Mouse (Mus musculus) heart, postnatal 0 days (tissue): ENCODE results near the gene Six5.

ENCODE experiments used
- CTCF ChIP-seq: IDR thresholded peaks from 2 replicates; pipeline ENCODE4 v1.5.1; 2016; ENCODE audit warnings: antibody characterized with exemption, control low read depth, low read depth
- EP300 ChIP-seq: IDR thresholded peaks from 2 replicates; pipeline ENCODE4 v1.6.1; 2016; ENCODE audit warnings: antibody characterized with exemption, low read depth

DNA sequence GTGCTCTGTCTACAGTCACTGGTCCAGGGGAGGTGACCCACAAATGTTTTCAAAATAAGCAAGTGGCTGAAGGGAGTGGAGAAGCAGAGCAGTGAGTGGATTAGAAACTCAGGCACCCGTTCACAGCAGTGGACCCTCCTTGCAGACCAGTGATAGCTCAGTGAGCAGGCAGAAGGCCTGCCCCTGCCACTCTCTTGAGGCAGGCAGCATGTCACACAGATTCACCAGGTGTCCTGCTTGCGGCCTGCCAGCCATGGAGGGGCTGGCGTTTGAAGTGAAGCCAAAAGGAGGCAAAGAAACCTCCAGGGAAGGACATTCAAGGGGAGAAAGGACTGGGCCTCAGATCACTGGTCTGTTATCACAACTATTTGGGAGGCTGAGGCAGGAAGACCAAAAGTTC, 15.7 kb upstream of the Six5 start:
- TF ChIP-seq CTCF (no peak), EP300 (no peak)
